Mouse (Mus musculus) cerebellum, postnatal 4 days (tissue): ENCODE data around the gene BC029722.
"Not testable (repeated sequence)": the region's sequence is repeated elsewhere in the genome, so short reads cannot be mapped to it uniquely, and the experiment has no call there.

Experiments
- DNase-seq, 2 experiments: peaks; one replicate each; pipeline ENCODE4 v3.0.0; 2022; ENCODE audit warnings: low spot score in 2 of 2, mixed read lengths in 1 of 2

The BC029722 gene

DNA sequence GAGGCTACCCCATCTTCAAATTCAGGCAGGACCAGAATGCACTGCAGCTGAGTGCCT, at the start of gene BC029722:
TSS of gene BC029722 (minus strand) at position 35 of the 57 bp plus-strand sequence.
- no peak for DNase-seq

DNA sequence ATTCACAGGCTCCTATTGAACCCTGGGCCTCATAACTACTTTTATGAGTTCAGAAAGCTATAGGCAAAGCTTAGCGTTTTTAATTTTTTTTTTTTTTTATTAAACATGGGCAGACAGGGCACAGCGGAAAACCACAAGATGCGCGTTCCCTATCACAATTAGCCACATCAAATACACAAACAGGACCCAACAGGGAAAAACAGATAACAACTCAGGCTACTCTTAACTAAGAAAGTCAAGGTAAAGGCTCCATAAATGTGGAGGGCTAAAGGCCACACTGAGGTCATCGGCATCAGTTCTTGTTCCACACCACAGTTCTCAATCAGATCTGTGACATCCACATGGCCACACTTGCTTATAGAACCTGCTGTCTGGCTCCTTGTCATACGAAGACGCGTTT, 49.1 kb upstream of the BC029722 start:
- DNase-seq: no peak

DNA sequence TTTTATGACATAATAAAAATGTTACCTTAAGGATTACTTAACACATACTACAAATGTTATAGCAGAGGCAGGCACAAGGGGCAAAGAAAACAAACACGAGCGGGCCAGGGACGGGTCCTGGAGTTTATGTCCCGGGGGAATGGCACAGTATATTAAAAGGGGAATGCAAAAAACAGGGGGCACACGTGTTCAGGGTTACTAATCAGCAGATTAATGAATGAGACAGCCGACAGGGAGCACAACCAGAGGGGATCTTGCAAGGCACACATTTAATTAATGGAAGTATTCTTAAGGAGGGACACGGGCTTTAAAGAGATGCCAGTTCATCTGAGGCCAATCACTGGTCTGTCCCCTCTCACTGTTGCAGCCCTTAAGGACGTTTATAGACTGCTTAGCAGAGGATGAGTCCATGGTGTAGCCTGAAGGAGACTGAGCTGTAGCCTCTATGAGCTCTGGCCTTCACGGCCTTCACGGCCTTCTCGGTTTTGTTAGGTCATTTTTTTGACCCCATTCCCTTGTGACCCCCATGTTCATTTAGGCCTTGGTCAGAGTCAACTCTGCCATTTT, 44.2 kb upstream of the BC029722 start:
- no peak for DNase-seq

DNA sequence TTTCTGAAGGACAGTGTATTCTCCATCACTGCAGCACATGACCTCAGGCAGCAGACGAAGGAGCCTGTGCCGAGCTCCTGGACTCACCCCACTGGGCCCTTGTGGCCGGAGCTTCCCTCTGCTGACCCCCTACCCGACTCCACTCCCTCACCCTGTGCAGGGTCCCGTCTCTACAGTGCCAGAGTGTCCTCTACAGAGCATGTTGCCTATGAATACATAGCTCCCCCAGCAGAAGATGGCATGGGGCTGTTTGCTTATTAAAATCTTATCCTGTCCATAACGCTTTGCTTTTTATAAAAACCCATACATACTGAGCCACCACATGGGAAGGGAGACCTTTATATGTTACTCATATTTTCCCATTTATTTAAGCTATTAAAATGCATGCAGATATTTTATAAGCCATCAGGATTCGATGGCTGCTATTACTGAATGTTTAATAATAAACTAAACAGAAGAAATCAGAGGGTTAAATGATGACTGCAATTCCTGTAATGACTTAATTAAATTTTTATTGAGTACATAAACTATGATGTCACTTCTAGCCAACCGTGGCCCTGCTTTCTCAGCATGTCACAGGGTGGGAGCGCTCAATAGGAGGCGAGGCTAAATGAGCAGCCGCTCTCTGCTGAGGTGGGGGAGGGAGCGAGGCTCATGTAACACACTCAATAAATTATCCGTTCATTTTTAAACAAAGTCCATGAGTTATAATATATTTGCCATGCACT, 43.5 kb upstream of the BC029722 start:
- peak in 1 of 2 experiments; percentile 18 for DNase-seq

DNA sequence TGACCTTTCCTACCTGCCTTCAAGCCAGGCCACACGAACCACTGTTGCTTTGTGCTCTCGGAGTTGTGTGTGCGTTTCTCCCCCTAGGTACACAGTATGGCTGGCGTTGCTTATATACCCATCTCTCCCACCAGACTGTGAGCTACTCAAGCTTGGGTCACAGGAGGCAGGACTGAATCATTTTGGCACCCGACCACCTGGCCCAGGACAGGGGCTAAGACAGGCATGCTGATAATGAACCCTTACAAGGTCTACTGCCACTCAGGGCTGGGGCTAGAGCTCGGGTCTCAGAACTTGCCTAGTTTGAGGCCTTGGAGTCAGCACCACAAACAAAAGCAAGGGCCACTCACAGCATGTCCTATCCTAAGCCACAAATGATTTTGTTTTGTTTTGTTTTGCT, 42.4 kb upstream of the BC029722 start:
- DNase-seq: no peak

DNA sequence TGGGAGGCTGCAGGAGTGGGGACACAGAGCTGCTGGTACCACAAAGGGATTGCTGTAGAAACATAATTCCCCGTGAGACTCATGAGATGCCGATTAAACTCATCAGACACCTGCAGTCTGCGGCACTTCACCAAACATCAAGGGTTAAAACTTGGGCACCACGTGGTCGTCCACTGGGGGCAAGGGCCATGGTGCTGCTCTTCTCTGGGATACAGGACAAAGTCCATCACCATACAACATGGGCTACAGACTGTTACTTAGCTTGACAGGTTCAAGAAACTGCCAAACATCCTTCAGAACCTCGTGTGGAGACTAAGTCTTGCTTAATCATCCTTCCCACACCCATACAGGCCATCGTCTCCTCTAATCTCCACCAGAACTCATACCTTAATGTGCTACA, 40.9 kb upstream of the BC029722 start:
- DNase-seq: no peak

DNA sequence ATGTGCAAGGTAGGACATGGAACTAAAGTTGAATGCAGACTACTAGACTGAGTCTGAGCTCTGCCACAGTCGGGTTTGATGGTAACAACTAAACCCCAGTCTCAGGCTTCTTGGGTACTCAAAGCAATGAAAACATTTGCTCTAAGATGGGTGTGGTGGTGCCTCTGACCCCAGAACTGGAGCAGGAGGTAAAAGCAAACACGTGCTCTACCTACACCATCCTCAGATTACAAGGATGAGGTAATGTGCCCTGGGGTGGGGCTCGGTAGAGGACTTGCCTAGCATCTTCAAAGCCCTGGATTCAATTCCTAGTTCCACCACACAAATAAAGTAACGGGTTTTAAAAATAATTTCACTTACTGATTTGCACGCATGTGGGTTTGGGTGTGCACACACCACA, 33.3 kb upstream of the BC029722 start:
- DNase-seq: no peak

DNA sequence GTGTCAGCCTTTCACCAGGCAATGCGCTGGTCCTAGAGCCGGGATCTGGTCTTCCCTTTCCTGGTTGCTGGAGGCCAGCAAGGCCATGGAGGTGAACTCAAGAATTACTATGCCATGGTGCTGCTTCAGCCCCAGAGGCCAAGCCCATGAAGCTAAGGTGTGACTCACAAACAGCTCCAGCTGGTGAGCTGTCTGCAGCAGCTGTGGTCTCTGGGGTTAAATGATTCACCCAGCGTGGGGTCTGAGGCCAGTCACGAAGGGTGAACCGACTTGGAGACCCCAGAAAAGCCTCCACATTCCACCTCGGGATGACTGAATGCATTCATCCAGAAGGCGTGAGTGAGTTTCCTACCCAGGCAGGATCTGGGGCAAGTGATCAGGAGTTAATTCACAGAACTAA, 30.9 kb upstream of the BC029722 start:
- no peak for DNase-seq

DNA sequence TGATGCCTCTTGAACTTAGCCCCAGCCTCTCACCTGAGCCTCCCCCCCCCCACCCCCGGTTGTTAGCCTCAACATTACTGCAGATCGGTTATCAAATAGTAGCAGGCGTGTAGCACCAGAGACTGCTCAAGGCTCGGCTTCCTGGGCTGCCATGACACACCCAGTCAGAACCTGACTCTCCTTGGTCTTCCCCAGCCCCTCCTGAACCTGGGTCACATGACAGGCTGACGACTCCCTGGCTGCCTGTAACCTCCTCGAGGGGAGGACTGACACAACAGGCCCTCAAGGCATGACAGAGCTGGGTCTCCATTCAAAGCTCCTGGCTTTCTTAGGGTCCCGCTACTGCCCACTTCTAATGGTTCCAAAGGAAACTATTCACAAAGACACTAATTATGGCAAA, 30.2 kb upstream of the BC029722 start:
- no peak for DNase-seq

DNA sequence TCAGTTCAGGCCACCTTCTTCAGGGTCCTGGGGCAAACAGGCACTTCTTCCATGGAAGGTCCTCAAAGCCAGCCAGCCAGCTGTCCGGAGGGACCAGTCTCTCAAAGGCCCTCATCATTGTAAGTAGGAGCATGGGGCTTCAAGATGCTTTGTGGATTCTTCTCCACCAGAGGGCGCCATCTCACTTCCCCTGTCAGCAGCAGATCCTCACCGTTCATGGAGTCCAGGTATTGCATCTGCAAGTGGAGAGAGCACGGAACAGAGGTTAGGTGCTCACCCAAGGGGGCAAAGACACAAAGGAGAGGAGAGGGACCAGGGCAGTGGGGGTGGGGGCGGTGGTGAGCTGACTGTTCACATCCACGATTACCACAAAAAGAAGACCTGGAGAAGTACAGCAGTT, 29.1 kb upstream of the BC029722 start:
- DNase-seq: peak; percentile 64 to 81

DNA sequence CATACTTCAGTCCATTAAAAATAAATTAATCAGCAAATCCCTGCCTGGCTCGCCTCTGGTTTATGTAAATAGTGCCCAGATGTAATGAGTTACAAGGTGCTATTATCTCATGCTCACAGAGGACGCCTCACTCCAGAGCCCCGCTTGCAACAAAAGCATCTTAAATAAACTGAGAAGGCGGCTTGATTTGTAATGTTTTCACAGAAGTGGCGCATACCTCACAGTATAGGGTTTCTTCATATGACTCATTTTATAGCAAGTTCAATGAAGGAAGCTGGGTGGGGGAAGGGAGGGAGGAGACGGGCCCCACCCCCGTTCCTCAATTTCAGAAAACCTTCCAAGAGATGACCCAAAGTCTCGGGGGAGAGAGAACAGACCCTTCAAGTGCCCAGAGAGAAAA, 27.7 kb upstream of the BC029722 start:
- no peak for DNase-seq

DNA sequence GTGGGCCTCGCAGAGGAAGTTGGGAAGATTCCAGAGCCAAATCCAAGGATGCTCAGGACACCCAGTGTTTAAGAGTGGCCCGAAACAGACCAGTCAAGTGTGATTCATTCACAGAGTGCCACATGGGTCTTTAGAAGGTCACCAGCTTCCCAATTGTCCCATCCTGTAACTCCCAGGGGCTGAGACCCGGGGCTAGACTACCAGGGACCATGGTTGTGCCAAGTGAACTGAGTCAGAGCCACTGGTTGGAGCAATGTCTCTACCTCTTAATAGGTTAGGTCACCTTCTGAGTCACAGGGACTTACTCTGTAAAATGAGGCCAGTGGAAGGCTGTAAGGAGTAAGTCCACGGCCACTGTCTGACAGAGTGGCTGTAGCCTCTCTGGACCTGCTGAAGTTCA, 19.7 kb upstream of the BC029722 start:
- DNase-seq: no peak

DNA sequence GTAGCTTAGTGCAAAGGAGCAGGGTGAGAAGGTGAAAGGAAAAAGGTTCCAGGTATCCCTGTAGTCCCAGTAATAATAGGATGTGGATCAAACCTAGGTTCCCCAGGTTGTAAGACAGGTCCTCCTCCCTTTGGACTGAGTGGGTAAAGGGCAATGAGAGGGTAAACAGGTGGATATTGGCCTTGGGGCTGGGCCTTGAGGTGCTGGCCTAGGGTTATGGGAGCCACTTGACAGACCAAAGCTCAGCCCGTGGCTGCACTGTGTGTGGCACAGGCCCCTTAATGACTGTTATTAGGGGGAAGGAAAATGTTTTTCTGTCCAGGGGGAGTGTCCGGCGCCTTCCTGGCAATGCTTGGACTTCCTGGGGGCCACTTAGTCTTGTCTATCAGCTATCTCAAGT, 18.7 kb upstream of the BC029722 start:
- no peak for DNase-seq

DNA sequence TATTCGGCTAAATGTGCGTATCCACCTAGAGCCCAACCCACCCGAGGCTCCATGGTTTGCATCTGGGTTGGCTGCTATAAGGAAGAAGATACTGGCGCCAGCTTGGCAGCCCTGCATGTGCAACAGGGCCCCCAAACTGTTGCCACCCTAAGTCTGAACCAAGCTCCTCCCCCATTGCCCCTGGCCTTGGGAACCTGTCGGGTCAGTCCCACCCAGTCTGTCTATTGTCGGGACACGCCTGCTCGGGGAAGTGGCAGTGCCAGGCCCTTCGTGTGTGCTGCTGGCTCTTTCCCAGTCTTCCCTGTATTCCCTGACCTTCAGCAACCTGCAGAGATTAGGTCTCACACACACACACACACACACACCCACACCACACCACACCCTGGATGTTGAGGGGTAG, 15.5 kb upstream of the BC029722 start, which contains the start of gene Fam83c:
TSS of gene Fam83c (minus strand) at position 123 of the 400 bp plus-strand sequence.
- no peak for DNase-seq

DNA sequence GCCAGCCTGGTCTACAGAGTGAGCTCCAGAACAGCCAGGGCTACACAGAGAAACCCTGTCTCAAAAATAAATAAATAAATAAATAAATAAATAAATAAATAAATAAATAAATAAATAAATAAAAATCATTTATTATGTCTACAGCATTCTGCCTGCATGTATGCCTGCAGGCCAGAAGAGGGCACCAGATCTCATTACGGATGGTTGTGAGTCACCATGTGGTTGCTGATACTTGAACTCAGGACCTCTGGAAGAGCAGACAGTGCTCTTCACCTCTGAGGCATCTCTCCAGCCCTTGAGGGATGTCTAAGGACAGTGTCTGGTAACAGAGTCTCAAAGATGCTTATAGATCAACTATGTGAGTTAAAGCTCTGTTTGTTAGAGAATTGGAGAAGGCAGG, 12.9 kb upstream of the BC029722 start:
- not testable (repeated sequence) for DNase-seq

DNA sequence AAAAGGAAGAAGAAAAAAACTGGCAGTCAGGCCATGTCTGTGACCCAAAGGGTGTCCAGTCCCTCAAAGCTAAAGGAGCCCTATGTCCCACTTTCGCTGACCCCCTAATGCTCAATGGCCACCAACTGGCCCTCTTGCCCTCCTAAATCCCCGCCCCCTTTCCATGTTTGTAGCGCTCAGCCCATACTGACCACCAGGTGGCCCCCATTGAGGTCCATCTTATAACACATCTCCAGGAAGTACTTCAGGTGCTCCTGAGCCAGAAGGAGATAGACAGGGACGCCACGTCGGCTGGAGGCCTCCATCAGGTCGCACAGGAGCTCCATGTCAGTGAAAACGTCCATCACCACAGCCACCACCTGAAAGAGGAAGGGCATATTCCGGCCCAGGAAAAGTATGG, 12.1 kb upstream of the BC029722 start:
- DNase-seq: no peak

DNA sequence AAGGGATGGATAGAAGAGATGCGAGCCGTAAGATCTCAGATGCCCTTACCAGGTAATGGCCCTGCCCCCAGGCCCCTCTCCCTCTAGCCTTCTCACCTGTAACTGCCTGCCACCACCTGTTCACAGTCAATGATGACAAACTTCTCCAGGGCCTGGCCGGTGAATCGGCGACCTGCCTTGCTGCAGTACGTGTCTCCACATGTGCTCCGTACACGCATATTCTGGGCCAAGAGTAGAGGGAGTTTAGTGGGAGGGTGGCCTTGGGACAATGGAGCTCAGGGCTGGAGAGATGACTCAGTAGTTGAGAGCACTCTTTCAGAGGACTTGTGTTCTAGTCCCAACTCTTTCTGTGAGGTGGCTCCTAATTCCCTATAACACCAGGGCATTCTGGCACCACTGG, 11.6 kb upstream of the BC029722 start:
- no peak for DNase-seq

DNA sequence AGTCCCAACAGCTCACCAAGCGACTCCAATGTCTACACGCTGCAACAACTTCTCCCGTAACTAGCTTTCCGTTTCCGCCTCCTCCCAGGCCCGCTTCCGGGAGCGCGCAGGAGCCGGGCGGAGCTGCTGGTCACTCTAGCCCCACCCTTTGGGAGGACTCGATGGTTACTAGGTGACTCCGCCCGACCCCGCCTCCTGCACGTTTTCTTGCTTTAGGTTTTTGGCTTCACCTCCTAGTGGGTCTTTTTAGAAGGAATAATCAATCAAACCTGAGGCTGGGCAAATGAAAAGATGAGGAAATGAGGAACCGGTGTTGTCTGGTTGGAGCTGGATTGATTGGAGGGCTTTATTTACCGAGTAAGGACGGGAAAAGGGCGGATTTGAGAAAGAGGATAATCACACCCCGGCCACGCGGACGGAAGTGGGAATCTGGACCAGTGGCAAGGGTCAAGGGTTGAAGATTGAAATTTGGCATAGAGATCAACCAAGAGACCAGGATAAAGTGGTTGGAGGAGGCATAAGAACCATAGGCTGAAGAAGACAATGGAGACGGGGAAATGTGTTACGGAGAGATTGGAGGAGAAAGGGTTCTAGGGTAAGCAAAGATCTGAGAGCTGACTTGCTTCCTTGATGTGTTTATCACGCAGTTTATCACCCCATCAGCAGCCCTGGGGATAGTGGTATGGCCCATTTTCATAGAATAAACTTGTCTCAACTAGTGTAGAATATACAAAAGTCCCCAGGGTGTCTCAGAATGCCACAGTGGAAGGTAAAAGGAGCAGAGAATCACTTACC, 7.6 kb upstream of the BC029722 start, which contains the start of gene Eif6:
TSS of gene Eif6 (minus strand) at position 296 of the 795 bp plus-strand sequence.
- peak; percentile 59 to 79 for DNase-seq

DNA sequence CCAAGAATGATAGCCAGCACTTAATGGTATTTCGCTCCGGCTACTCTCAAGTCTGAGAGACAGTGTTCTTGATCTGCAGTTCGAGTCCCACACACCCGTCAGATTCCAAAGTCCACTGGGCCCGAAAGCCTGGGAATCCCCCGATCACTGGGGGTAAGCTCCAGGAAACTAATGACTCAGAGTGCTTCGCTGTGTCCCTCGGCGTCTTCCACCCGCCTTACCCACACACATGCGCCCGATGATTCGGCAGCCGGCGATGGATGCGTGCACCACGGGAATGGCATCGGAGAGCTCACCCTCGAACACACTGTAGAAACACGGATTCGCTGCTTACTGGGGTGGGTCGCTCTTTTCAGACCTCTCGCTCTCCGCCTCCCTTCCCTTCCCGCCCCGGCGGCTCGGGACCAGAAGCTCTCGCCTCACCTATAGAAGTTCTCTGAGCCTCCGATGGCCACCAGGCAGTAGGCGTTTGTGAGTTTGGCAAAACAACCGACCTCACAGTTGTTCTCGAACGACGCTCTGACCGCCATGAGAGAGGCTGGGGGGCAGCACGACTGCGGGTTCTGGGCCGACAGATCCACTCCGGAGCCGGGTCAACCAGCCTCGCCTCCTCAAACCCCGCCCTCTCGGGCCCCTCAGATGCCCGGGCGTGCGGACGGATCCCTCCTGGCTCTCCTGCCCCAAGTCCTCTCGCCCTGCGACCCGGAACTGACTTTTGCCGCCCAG, 6.8 kb upstream of the BC029722 start:
- DNase-seq: no peak

DNA sequence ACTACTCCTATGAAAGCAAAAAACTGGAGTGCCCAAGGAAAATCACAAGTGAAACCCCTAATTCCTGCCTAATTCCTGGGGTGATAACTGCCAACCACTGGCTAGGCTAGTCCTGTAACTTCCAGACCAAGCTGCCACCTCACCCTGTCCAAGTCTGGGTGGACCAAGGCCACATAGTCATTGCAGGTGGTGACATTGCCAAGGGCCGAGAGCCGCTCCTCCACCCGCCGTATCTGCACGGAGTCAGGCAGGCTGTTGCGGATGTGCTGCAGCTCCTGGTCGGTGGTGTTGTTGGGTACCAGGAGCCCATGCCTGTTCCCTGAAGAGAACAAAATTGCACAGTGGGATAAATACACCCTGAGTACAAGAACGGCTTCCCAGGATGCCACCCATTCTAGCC, 4.5 kb upstream of the BC029722 start:
- DNase-seq: no peak

DNA sequence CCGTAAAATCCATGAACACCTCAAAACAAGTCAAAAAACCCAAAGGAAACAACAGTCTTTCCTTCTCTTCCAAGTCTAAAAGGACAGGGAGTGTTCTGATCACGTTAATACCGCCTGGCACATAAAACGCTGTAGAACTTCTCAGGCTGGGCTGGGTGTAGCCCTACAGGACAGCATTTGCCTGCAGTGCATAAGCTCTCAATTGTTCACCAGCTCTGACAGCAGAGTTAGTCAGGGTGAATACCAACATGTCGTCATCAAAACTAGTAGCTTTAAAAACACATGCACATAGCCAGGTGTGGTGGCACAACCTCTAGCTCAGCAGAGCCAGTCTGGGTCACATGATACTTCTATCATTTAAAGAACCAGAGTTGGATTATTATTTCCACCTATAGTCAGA, 1.6 kb upstream of the BC029722 start:
- DNase-seq: no peak

DNA sequence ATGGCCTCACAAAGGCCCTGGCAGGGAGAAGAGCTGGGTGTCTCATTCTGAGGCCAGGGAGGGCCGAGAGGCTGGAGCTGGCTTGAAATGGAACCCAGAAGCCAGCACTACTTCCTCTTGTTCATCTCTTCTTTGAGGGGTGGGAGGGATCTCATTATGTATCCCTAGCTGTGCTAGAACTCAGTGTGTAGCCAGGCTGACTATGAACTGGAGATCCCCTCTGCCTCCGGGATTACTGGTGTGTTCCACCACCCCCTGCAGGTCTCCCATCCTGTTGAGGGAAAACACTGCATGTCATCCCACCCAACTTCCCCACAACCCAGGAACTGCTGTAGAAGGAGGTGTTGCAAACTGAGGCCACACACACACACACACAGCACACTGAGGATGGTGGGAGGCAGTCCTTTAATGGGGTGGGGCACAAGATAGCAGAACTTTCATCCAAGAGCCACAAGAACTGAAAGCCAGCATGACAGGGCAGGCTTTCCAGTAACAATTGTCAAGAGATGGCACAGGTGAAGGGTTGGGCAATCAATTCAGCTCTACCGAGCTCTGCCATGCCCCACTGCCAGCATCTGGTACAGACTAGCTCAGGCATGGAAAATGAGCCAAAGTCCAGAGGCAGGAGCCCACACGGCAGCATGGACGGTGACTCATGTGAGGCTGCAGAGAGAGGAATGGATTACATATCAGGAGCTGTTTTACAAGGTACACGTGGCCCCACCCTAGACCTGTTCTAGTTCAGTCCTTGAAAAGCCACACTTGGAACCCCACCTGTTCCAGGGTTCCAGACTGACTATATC, 424 bp upstream of the BC029722 start:
- DNase-seq: no peak
